Mouse (Mus musculus): ENCODE results near the gene Kcnn1. TPM values are rescaled to one million over a fixed set of nuclear protein-coding genes. Genes with fewer than 3 reads are reported as not detected.

The Kcnn1 gene
- total RNA-seq, 2 experiments from 2014 or later, result 17.4 to 18.3 TPM

DNA sequence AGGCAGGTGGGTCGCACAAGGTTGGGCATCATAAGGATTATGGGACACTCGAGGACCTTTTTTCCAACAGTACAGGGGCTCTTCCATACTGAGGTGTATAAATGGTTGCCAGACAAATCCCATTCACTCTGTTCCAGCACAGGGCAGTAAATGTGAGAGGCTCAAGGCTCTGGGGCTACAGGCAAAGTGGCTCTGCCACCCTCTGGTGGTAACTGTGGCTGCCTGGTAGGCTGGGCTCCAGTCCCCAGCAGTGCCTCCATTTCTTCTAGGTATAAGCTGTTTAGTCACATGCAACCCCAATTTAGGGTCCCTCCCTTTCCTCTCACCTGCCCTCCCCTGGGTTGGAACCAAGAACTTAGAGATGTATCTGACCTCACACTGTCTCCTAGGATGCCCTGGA, 67.7 kb downstream of the Kcnn1 start:
- peak; percentile 62 for TF ChIP-seq CTCF (conservative IDR thresholded peaks at IDR 0.05)
- no peak for DNase-seq (ENCODE audit: low spot score in 2 of 2)
- Histone ChIP-seq H3K27ac (peak overlapping the region; percentile 99), H3K4me3 (peak overlapping the region; percentile 82; the same call in 1 of the 2 replicates)

DNA sequence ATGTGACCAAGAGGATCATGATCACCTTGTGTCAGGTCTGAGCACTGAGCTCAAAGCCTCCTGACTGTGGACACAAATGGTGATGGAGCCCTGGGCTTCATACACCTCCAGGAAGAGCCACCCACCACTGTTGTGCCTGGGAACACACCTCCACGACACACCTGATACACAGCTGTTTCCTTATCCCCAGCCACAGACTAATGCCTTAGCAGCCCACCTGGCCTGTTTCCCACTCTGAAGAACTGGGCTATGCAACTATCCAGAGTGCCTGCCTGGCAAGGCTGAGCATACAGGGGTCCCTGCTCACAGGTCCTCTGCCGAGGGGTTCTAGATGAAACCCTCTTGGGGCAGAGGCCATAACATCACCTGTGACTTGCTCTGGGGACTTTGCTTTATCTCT, 68.8 kb downstream of the Kcnn1 start:
- Histone ChIP-seq H3K27ac (peak overlapping the region; percentile 99), H3K4me3 (peak overlapping the region; percentile 4; the same call in 1 of the 2 replicates)
- TF ChIP-seq CTCF (conservative IDR thresholded peaks at IDR 0.05), result no peak
- no peak for DNase-seq (ENCODE audit: low spot score in 2 of 2)

DNA sequence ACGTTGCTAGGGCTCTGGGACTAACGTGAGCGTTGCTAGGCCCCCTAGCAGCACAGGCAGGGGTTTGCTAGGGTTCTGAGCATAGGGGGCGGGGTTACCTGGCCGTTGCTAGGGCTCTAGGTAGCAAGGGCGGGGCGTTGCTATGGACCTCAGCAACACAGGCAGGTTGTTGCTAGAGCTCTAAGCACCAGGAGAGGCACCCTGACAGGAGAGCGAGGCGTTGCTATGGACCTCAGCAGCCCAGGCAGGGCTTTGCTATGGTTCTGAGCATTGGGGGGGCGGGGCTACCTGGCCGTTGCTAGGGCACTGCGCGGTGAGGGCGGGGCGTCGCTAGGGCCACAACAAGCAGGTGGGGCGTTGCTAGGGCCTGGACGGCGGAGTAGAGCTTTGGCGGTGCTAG, 70.4 kb downstream of the Kcnn1 start:
- peak in 1 of 2 experiments; percentile 67 for DNase-seq (ENCODE audit: low spot score in 2 of 2)

More for the DNA sequence above, 70.4 kb downstream of the Kcnn1 start:
- no peak for TF ChIP-seq CTCF (conservative IDR thresholded peaks at IDR 0.05)
- Histone ChIP-seq H3K27ac (peak overlapping the region; percentile 99), H3K4me3 (peak overlapping the region; percentile 90)

Small RNA genes lying within 50 kb of the gene (microRNA-seq; reads per million reads assigned to microRNA genes)
- gene Mir7067 (0.96 to 1.3 reads per million in 2 experiments), gene Mir7240 (62.6 to 63.3 reads per million in 2 experiments)

Other genes starting within 250 kb of the Kcnn1 start
- under 1 TPM; 0.54 to 0.97 TPM for gene Lrrc25, start 247.1 kb downstream of the Kcnn1 start, total RNA-seq (2021)
- gene Gdf15, start 230.8 kb downstream of the Kcnn1 start, total RNA-seq (2021), result under 1 TPM in 1 of 2 experiments, not detected in 1; 0.25 TPM
- gene Pgpep1, start 202.9 kb downstream of the Kcnn1 start, total RNA-seq (2021), result 10 to 100 TPM; 25.4 to 29.1 TPM
- 10 to 100 TPM; 58.2 to 61.8 TPM for gene Lsm4, start 190.0 kb downstream of the Kcnn1 start, total RNA-seq (2021)
- 100 to 1,000 TPM; 165 to 181 TPM for gene Jund, start 164.3 kb downstream of the Kcnn1 start, total RNA-seq (2021)
- gene Iqcn, start 159.8 kb downstream of the Kcnn1 start, total RNA-seq (2021), result under 1 TPM; 0.07 to 0.08 TPM
- not detected for gene Gm3336, start 144.7 kb downstream of the Kcnn1 start, total RNA-seq (2021)
- gene Pde4c, start 139.5 kb downstream of the Kcnn1 start, total RNA-seq (2021), result 1 to 10 TPM; 1.4 to 1.5 TPM
- gene Rab3a, start 108.6 kb downstream of the Kcnn1 start, total RNA-seq (2021), result 100 to 1,000 TPM; 775 to 798 TPM
- gene Mpv17l2, start 102.3 kb downstream of the Kcnn1 start, total RNA-seq (2021), result 10 to 100 TPM; 36.5 to 42.7 TPM
- gene Pik3r2, start 86.5 kb downstream of the Kcnn1 start, total RNA-seq (2021), result 100 to 1,000 TPM; 160 to 169 TPM
- 100 to 1,000 TPM; 468 to 473 TPM for gene Mast3, start 58.2 kb downstream of the Kcnn1 start, total RNA-seq (2021)
- gene Il12rb1, start 54.8 kb downstream of the Kcnn1 start, total RNA-seq (2021), result 1 to 10 TPM in 1 of 2 experiments, under 1 TPM in 1; 0.61 to 1.1 TPM
- gene Arrdc2, start 23.5 kb downstream of the Kcnn1 start, total RNA-seq (2021), result 10 to 100 TPM; 13.8 to 20.9 TPM
- gene Ccdc124, start 10.7 kb upstream of the Kcnn1 start, total RNA-seq (2021), result 10 to 100 TPM; 82.2 to 88.9 TPM
- 1 to 10 TPM; 5.9 to 8.0 TPM for gene Slc5a5, start 29.5 kb upstream of the Kcnn1 start, total RNA-seq (2021)
- 100 to 1,000 TPM; 698 to 704 TPM for gene Rpl18a, start 34.2 kb upstream of the Kcnn1 start, total RNA-seq (2021)
- gene Map1s, start 42.7 kb upstream of the Kcnn1 start, total RNA-seq (2021), result 10 to 100 TPM; 97.0 to 98.1 TPM

All from layer of hippocampus, adult 2 months (tissue).